Mouse (Mus musculus): ENCODE measurements around the gene Scd4. TPM values are rescaled to one million over a fixed set of nuclear protein-coding genes. Genes with fewer than 3 reads are reported as not detected.

Scd4 gene
- polyA plus RNA-seq, 1 experiment from 2014 or later: 0.25 TPM

- ATAC-seq (ENCODE audit: low FRiP score) (no peak), DNase-seq (ENCODE audit: low spot score) (no peak)
- Histone ChIP-seq H3K36me3 (replicated peaks; ENCODE audit: control insufficient read depth, insufficient read depth) (no peaks in the 10 kb centered on the region), H3K4me2 (replicated peaks) (no peak overlapping the region), H3K27me3 (ENCODE audit: control insufficient read depth, insufficient read depth, low read length) (no peaks in the 10 kb centered on the region), H3K9me3 (ENCODE audit: control insufficient read depth, low read length) (no peaks in the 10 kb centered on the region), H3K9ac (no peak overlapping the region), H3K4me3 (replicated peaks; ENCODE audit: low read length) (no peak overlapping the region), H3K27ac (no peak overlapping the region), H3K4me1 (replicated peaks; ENCODE audit: control insufficient read depth, insufficient read depth, low read length) (no peaks in the 10 kb centered on the region)
- 59% methylated on average over 5 of the region's 5 CpGs for WGBS
Measured at GRCm38 (mm10) chr19:44377629-44378375, 44.9 kb downstream of the Scd4 start.

- no peak for DNase-seq (ENCODE audit: low spot score)
- H3K9ac ChIP-seq: no peak overlapping the region
- ATAC-seq (ENCODE audit: low FRiP score): no peak
- no peaks in the 10 kb centered on the region for H3K36me3 ChIP-seq (replicated peaks; ENCODE audit: control insufficient read depth, insufficient read depth)
- H3K27me3 ChIP-seq (ENCODE audit: control insufficient read depth, insufficient read depth, low read length): no peaks in the 10 kb centered on the region
- H3K4me2 ChIP-seq (replicated peaks): no peak overlapping the region
- H3K9me3 ChIP-seq (ENCODE audit: control insufficient read depth, low read length): no peaks in the 10 kb centered on the region
- H3K4me3 ChIP-seq (replicated peaks; ENCODE audit: low read length): no peak overlapping the region
- H3K27ac ChIP-seq: no peak overlapping the region
- H3K4me1 ChIP-seq (replicated peaks; ENCODE audit: control insufficient read depth, insufficient read depth, low read length): no peaks in the 10 kb centered on the region
Measured at GRCm38 (mm10) chr19:44379090-44379489, 46.2 kb downstream of the Scd4 start.

- H3K4me1 ChIP-seq (replicated peaks; ENCODE audit: control insufficient read depth, insufficient read depth, low read length): no peaks in the 10 kb centered on the region
- H3K4me3 ChIP-seq (replicated peaks; ENCODE audit: low read length): no peak overlapping the region
- DNase-seq (ENCODE audit: low spot score) (no peak), ATAC-seq (ENCODE audit: low FRiP score) (no peak)
- no peak overlapping the region for H3K27ac ChIP-seq
- 89% methylated on average over 4 of the region's 4 CpGs for WGBS
- no peaks in the 10 kb centered on the region for H3K9me3 ChIP-seq (ENCODE audit: control insufficient read depth, low read length)
- no peak overlapping the region for H3K9ac ChIP-seq
- H3K36me3 ChIP-seq (replicated peaks; ENCODE audit: control insufficient read depth, insufficient read depth): no peaks in the 10 kb centered on the region
- H3K4me2 ChIP-seq (replicated peaks): no peak overlapping the region
- H3K27me3 ChIP-seq (ENCODE audit: control insufficient read depth, insufficient read depth, low read length): no peaks in the 10 kb centered on the region
Measured at GRCm38 (mm10) chr19:44380065-44380464, 47.2 kb downstream of the Scd4 start.

GRCm38 (mm10) chr19:44382682-44383321, 49.9 kb downstream of the Scd4 start:
- Histone ChIP-seq H3K27ac (no peak overlapping the region), H3K36me3 (replicated peaks; ENCODE audit: control insufficient read depth, insufficient read depth) (no peaks in the 10 kb centered on the region), H3K9ac (no peak overlapping the region), H3K4me3 (replicated peaks; ENCODE audit: low read length) (no peak overlapping the region), H3K27me3 (ENCODE audit: control insufficient read depth, insufficient read depth, low read length) (no peaks in the 10 kb centered on the region), H3K4me1 (replicated peaks; ENCODE audit: control insufficient read depth, insufficient read depth, low read length) (no peaks in the 10 kb centered on the region), H3K4me2 (replicated peaks) (no peak overlapping the region), H3K9me3 (ENCODE audit: control insufficient read depth, low read length) (no peaks in the 10 kb centered on the region)
- ATAC-seq (ENCODE audit: low FRiP score) (no peak), DNase-seq (ENCODE audit: low spot score) (no peak)
- 65% methylated on average over 12 of the region's 12 CpGs for WGBS

- ATAC-seq (ENCODE audit: low FRiP score) (no peak), DNase-seq (ENCODE audit: low spot score) (no peak)
- peaks cover 13% of the 10 kb centered on the region for H3K4me1 ChIP-seq (replicated peaks; ENCODE audit: control insufficient read depth, insufficient read depth, low read length)
- H3K4me2 ChIP-seq (replicated peaks): no peak overlapping the region
- H3K9me3 ChIP-seq (ENCODE audit: control insufficient read depth, low read length): no peaks in the 10 kb centered on the region
- no peaks in the 10 kb centered on the region for H3K36me3 ChIP-seq (replicated peaks; ENCODE audit: control insufficient read depth, insufficient read depth)
- WGBS: 81% methylated on average over 6 of the region's 6 CpGs
- no peaks in the 10 kb centered on the region for H3K27me3 ChIP-seq (ENCODE audit: control insufficient read depth, insufficient read depth, low read length)
- H3K4me3 ChIP-seq (replicated peaks; ENCODE audit: low read length): no peak overlapping the region
- H3K9ac ChIP-seq: no peak overlapping the region
- no peak overlapping the region for H3K27ac ChIP-seq
Measured at GRCm38 (mm10) chr19:44385887-44386498, 53.1 kb downstream of the Scd4 start.

- H3K36me3 ChIP-seq (replicated peaks; ENCODE audit: control insufficient read depth, insufficient read depth): no peaks in the 10 kb centered on the region
- DNase-seq (ENCODE audit: low spot score) (no peak), ATAC-seq (ENCODE audit: low FRiP score) (no peak)
- no peak overlapping the region for H3K9ac ChIP-seq
- peaks cover 13% of the 10 kb centered on the region for H3K4me1 ChIP-seq (replicated peaks; ENCODE audit: control insufficient read depth, insufficient read depth, low read length)
- H3K27me3 ChIP-seq (ENCODE audit: control insufficient read depth, insufficient read depth, low read length): no peaks in the 10 kb centered on the region
- H3K4me3 ChIP-seq (replicated peaks; ENCODE audit: low read length): no peak overlapping the region
- WGBS: 95% methylated on average over 4 of the region's 4 CpGs
- no peak overlapping the region for H3K4me2 ChIP-seq (replicated peaks)
- H3K27ac ChIP-seq: no peak overlapping the region
- no peaks in the 10 kb centered on the region for H3K9me3 ChIP-seq (ENCODE audit: control insufficient read depth, low read length)
Measured at GRCm38 (mm10) chr19:44387089-44387671, 54.3 kb downstream of the Scd4 start.

GRCm38 (mm10) chr19:44387746-44388474, 55.0 kb downstream of the Scd4 start:
- Histone ChIP-seq H3K36me3 (replicated peaks; ENCODE audit: control insufficient read depth, insufficient read depth) (no peaks in the 10 kb centered on the region), H3K27ac (peak overlapping the region; percentile 81), H3K27me3 (ENCODE audit: control insufficient read depth, insufficient read depth, low read length) (no peaks in the 10 kb centered on the region), H3K9ac (peak overlapping the region; percentile 80), H3K9me3 (ENCODE audit: control insufficient read depth, low read length) (no peaks in the 10 kb centered on the region), H3K4me3 (replicated peaks; ENCODE audit: low read length) (peak overlapping the region; percentile 58), H3K4me1 (replicated peaks; ENCODE audit: control insufficient read depth, insufficient read depth, low read length) (peaks cover 13% of the 10 kb centered on the region), H3K4me2 (replicated peaks) (peak overlapping the region; percentile 79)
- 33% methylated on average over 19 of the region's 19 CpGs for WGBS
- no peak for DNase-seq (ENCODE audit: low spot score)
- no peak; the same call in 1 of the 2 replicates for ATAC-seq (ENCODE audit: low FRiP score)

GRCm38 (mm10) chr19:44388475-44389428, 55.9 kb downstream of the Scd4 start:
- peak; percentile 95 for ATAC-seq (ENCODE audit: low FRiP score)

More at GRCm38 (mm10) chr19:44388475-44389428, 55.9 kb downstream of the Scd4 start:
- 4% methylated on average over 41 of the region's 41 CpGs for WGBS
- H3K9ac ChIP-seq: peak overlapping the region; percentile 80
- peaks cover 13% of the 10 kb centered on the region for H3K4me1 ChIP-seq (replicated peaks; ENCODE audit: control insufficient read depth, insufficient read depth, low read length)
- H3K27ac ChIP-seq: peak overlapping the region; percentile 81
- DNase-seq (ENCODE audit: low spot score): peak; percentile 86
- H3K36me3 ChIP-seq (replicated peaks; ENCODE audit: control insufficient read depth, insufficient read depth): no peaks in the 10 kb centered on the region
- peak overlapping the region; percentile 79 for H3K4me2 ChIP-seq (replicated peaks)
- no peaks in the 10 kb centered on the region for H3K9me3 ChIP-seq (ENCODE audit: control insufficient read depth, low read length)
- no peaks in the 10 kb centered on the region for H3K27me3 ChIP-seq (ENCODE audit: control insufficient read depth, insufficient read depth, low read length)
- H3K4me3 ChIP-seq (replicated peaks; ENCODE audit: low read length): peak overlapping the region; percentile 58
